Mouse (Mus musculus) heart, embryonic 11.5 days (tissue): ENCODE measurements at regions not wholly inside any gene's neighbourhood (a gene's known extent, or its start where the extent isn't known, plus 50 kb on each side); places are given as distances from the start of the nearest gene placed in this dataset.
A peak's percentile ranks its signal among the peaks of the same experiment; 100 is the strongest.

ENCODE experiments used
- ATAC-seq: fragments of 200-750 bp; cut with Nextera tagmentation; replicated peaks from 2 replicates; pipeline ENCODE4 v1.8.0; 2017; ENCODE audit warnings: moderate library complexity; ENCODE audit not compliant: insufficient number of reproducible peaks, low FRiP score, low TSS enrichment
- H3K27ac ChIP-seq: fragments of 300-500 bp; sonication (generic); 2 replicates; pipeline ENCODE4 v1.5.1; 2014; ENCODE audit warnings: mild to moderate bottlenecking, low read depth, low read length
- H3K27me3 ChIP-seq: fragments of 300-500 bp; sonication (generic); 2 replicates; pipeline ENCODE4 v1.6.1; 2014; ENCODE audit warnings: mild to moderate bottlenecking, low read length, mixed read lengths; ENCODE audit not compliant: control insufficient read depth, insufficient read depth
- H3K36me3 ChIP-seq: fragments of 300-500 bp; sonication (generic); 2 replicates; pipeline ENCODE4 v1.6.1; 2014; ENCODE audit warnings: mild to moderate bottlenecking, low read length, moderate library complexity, mixed read lengths; ENCODE audit not compliant: control insufficient read depth, insufficient read depth
- H3K4me1 ChIP-seq: fragments of 300-500 bp; sonication (generic); 2 replicates; pipeline ENCODE4 v1.6.1; 2014; ENCODE audit warnings: low read length; ENCODE audit not compliant: control insufficient read depth, insufficient read depth
- H3K4me2 ChIP-seq: fragments of 300-500 bp; sonication (generic); 2 replicates; pipeline ENCODE4 v1.6.1; 2014; ENCODE audit warnings: mild to moderate bottlenecking, moderate library complexity
- H3K4me3 ChIP-seq: fragments of 300-500 bp; sonication (generic); 2 replicates; pipeline ENCODE4 v1.5.1; 2014; ENCODE audit warnings: low read depth, low read length
- H3K9ac ChIP-seq: fragments of 300-500 bp; sonication (generic); 2 replicates; pipeline ENCODE4 v1.6.1; 2014; ENCODE audit warnings: mild to moderate bottlenecking, low read depth, low read length, moderate library complexity
- H3K9me3 ChIP-seq: fragments of 300-500 bp; sonication (generic); replicated peaks from 2 replicates; pipeline ENCODE4 v1.6.1; 2016; ENCODE audit warnings: low read length; ENCODE audit not compliant: control insufficient read depth
- WGBS: fragments of 180-500 bp; shearing (Covaris S2); extraction: QIAGEN DNeasy Blood & Tissue Kit; methylation state at CpG from one replicate; pipeline ENCODE4 v1.1.7; 2014; ENCODE audit not compliant: insufficient replicate concordance; 5-methylcytosine and 5-hydroxymethylcytosine counted together

DNA sequence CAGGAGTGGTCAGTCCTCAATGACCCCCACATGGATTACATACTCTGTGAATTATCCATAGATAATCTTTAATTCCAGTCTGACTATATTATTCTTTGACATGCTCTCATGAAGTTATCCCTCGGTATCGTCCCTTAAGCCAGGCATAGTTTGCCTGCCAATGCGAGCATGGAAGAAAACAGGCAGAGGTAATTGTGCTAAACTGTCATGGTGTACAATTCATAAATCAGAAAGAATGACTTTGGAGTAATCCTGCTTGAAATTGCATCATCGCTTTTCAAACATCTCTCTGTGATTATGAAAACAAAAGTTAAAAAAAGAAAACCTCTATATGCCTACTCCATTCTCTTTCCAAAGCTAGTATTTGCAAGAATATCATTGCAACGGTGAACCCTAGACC lies 307.9 kb upstream of the Ubash3b start:
- Histone ChIP-seq H3K9me3 (no peaks in the 10 kb centered on the region), H3K4me3 (no peak overlapping the region), H3K9ac (no peak overlapping the region), H3K36me3 (no peaks in the 10 kb centered on the region), H3K27me3 (no peaks in the 10 kb centered on the region), H3K4me1 (no peaks in the 10 kb centered on the region), H3K4me2 (no peak overlapping the region), H3K27ac (no peak overlapping the region)
- 88% methylated on average over 5 of the region's 5 CpGs for WGBS
- no peak for ATAC-seq

DNA sequence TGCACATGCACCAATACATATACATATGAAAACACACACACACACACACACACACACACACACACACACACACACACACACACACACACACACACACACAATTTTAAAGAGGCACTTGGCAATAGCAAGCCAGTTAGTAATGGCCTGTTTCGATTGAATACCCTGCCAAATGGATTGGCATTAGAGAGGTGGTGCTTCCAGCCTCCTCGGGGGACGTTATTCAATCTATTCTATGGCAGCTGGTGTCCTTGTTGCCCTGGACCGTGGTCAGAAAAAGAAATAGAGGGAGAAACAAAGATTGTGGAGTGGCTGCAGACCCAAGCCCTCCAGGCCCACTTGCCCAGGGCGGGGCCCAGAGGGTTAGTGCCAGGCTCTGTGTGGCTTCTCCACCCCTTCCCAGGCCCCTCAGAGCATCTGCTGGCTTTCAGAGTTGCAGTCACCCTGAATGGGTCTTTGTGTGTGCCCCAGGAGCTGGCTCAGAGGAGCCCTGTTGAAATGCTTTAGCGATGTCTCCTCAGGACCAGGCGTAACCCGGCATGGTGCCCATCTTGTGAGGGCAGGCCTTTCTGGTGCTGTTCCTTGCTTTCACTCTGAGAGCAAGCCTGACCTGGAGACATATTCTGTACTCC lies 302.7 kb upstream of the Ubash3b start:
- Histone ChIP-seq H3K27me3 (no peaks in the 10 kb centered on the region), H3K9me3 (no peaks in the 10 kb centered on the region), H3K4me2 (no peak overlapping the region), H3K4me1 (peaks cover 6% of the 10 kb centered on the region), H3K27ac (no peak overlapping the region), H3K36me3 (no peaks in the 10 kb centered on the region), H3K4me3 (no peak overlapping the region), H3K9ac (no peak overlapping the region)
- no peak for ATAC-seq
- WGBS, result 79% methylated on average over 8 of the region's 8 CpGs

DNA sequence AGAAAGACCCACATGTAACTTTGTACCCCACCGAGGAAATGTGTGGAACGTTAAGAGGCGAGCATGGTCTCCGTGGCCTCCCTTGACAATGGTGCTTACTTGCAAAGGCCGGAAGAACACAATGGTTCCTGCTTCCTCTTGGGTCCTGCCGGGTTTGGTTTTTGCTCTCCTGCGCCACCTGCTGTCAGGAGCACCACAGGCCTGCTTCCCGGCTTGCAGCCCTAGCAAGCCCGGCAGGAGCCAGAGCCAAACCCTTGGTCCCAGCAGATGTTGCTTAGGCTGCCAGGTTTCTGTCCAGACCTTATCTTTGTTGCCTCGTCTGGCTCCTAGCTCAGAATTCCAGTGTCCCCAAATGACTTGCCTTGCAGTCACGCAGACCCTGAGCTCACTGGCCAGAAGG lies 300.2 kb upstream of the Ubash3b start:
- H3K4me1 ChIP-seq, result peaks cover 6% of the 10 kb centered on the region
- no peaks in the 10 kb centered on the region for H3K36me3 ChIP-seq
- no peaks in the 10 kb centered on the region for H3K27me3 ChIP-seq
- no peak overlapping the region for H3K4me3 ChIP-seq
- no peak overlapping the region for H3K9ac ChIP-seq
- 8% methylated on average over 11 of the region's 11 CpGs for WGBS
- ATAC-seq, result 0 out of 2 replicates have a peak, but pooled peaks have one; percentile 35
- no peak overlapping the region for H3K4me2 ChIP-seq
- H3K9me3 ChIP-seq, result no peaks in the 10 kb centered on the region
- peak overlapping the region; percentile 7; the same call in 1 of the 2 replicates for H3K27ac ChIP-seq

DNA sequence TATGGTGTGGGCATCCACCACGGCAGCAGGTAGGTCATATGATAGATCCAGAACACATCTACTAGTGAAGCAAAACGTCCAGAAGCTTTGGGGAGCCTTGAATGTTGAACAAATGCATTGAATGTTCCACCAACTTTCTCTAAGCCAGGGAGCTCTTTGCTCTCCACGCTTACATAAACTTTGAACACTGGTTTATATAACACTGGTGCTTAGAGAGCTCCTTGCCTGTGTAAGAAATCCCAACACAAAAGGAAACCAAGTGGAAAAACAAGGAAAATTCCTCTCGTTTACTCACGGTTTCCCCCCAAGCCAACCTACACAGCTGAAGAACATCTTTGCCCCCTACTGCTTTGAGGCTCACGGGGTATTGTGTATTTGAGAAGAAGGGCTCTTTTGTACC lies 299.2 kb upstream of the Ubash3b start:
- ATAC-seq, result no peak

DNA sequence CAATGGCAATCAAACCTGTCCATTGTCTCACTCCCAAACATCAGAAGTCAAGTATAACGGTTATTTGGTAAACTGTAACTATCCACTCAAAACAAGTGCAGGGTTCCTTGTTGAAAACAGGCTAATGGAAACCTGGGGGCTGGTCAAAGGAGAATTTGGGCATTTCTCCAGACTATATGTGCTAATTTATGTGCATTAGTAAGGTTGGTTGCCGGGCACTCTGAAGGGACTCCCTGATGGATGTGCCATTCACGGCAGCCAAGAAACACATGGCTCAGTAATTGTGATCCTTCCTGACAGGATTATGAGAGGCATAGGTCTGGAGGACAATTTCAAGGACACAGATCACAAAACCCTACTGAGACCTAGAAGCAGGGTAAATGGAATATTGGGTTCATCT lies 295.5 kb upstream of the Ubash3b start:
- Histone ChIP-seq H3K9ac (no peak overlapping the region), H3K4me1 (peaks cover 10% of the 10 kb centered on the region), H3K4me3 (no peak overlapping the region), H3K36me3 (no peaks in the 10 kb centered on the region), H3K27me3 (no peaks in the 10 kb centered on the region), H3K4me2 (no peak overlapping the region), H3K9me3 (no peaks in the 10 kb centered on the region), H3K27ac (no peak overlapping the region)
- WGBS, result 76% methylated on average over 3 of the region's 3 CpGs
- no peak for ATAC-seq

More for the DNA sequence above, 299.2 kb upstream of the Ubash3b start:
- no peak overlapping the region for H3K27ac ChIP-seq
- no peak overlapping the region for H3K9ac ChIP-seq
- H3K4me2 ChIP-seq, result no peak overlapping the region
- H3K4me3 ChIP-seq, result no peak overlapping the region
- H3K36me3 ChIP-seq, result no peaks in the 10 kb centered on the region
- WGBS, result 81% methylated on average over 6 of the region's 6 CpGs
- H3K27me3 ChIP-seq, result no peaks in the 10 kb centered on the region
- peaks cover 6% of the 10 kb centered on the region for H3K4me1 ChIP-seq
- no peaks in the 10 kb centered on the region for H3K9me3 ChIP-seq

DNA sequence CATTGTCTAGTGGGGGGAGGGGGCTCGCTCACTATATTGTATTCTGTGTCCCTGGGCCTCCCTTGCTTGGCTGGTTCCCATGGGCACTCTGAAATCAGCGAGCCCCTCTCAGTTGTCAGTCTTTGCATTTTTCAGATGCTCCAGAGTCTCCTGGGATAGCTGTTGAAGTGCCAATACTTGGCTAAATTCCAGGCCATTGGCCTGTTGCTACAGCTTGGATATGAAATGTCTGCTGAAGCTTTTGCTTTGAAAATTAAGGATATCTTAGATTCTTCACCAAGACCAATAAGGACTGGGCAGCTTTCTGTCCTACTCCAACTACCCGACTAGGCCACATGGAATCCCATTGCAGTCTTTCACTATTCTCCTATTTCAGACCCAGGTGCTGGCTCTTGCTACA lies 290.2 kb upstream of the Ubash3b start:
- H3K27me3 ChIP-seq, result no peaks in the 10 kb centered on the region
- H3K27ac ChIP-seq, result peak overlapping the region; percentile 17; the same call in 1 of the 2 replicates
- no peak overlapping the region for H3K9ac ChIP-seq
- WGBS, result 47% methylated on average over 3 of the region's 3 CpGs
- no peaks in the 10 kb centered on the region for H3K36me3 ChIP-seq
- ATAC-seq, result no peak
- no peak overlapping the region for H3K4me3 ChIP-seq
- H3K4me2 ChIP-seq, result no peak overlapping the region
- peaks cover 23% of the 10 kb centered on the region for H3K4me1 ChIP-seq
- H3K9me3 ChIP-seq, result no peaks in the 10 kb centered on the region

DNA sequence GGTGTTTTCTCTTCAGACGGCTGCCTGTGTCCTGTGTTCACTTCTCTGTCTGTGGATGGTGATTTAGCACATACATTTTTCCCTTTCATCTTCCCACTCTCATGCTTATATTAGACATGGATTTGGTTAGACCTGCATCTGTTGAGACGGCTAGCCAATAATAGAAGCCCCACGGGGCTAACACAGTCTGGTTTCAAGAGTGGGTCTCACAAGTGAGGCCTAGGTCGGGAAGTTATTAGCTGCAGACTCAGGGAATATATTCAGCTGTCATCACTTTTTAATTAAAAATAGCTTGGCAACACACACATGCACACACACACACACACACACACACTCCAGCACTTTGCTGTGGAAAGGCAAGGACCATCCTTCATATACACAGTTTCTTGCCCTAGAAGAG lies 287.7 kb upstream of the Ubash3b start:
- Histone ChIP-seq H3K36me3 (no peaks in the 10 kb centered on the region), H3K9me3 (no peaks in the 10 kb centered on the region), H3K4me1 (peaks cover 26% of the 10 kb centered on the region), H3K9ac (no peak overlapping the region), H3K4me2 (no peak overlapping the region), H3K27ac (no peak overlapping the region), H3K4me3 (no peak overlapping the region), H3K27me3 (no peaks in the 10 kb centered on the region)
- WGBS, result 53% methylated on average over 4 of the region's 4 CpGs
- ATAC-seq, result no peak

DNA sequence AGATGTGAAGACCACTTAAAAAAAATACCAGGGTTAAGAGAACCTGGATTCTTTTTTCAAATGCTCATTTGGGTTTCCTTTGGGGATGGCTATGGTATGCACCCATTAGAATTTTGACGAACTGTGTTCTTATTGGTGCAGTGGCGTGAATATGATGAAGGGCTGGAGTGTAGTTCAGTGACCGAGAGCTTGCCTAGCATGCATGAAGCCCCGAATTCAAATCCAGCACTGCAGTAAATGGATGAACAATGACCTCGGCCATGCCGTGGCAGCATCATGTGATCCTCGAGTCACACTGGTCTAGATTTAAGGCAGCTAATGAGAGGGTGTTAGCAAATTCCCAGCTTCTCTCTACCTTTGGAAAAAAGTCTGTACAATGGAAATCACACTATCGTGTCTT lies 286.4 kb upstream of the Ubash3b start:
- no peak overlapping the region for H3K9ac ChIP-seq
- no peaks in the 10 kb centered on the region for H3K36me3 ChIP-seq
- no peak overlapping the region for H3K4me3 ChIP-seq
- H3K27ac ChIP-seq, result peak overlapping the region; percentile 85
- 72% methylated on average over 8 of the region's 8 CpGs for WGBS
- peaks cover 22% of the 10 kb centered on the region for H3K4me1 ChIP-seq
- peak overlapping the region; percentile 16; the same call in 1 of the 2 replicates for H3K4me2 ChIP-seq
- ATAC-seq, result no peak
- H3K9me3 ChIP-seq, result no peaks in the 10 kb centered on the region
- H3K27me3 ChIP-seq, result no peaks in the 10 kb centered on the region

DNA sequence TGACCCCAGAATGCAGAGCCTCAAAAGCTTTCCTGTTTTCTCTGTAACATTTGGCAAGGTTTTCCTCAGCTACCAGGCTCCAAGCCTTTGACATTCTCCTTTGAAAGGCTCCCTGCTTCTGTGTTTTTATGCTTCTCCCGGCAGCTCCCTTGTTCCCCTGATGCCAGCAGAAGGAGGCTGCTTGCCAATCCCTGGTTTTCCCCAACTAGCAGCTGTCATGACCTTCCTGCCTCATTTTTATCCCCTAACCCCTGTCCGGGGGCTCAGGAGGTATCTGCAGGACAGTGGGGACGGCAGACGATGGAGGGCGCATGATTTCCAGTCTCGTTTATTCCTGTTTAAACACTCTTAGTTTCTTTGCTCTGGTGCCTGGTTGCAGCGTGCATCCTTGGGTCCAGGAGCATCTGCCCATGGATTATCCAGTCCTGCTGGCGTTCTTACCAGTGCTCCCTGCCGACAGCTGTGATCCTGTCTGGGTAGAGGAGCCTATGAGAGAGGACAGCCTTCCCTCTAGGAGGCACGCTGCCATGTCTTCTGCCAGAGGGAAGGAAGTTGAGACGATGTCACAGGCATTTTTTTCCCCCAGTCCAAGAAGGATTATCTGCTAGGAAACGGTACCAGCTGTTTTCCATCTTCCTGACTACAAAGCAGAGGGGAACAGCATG lies 285.8 kb upstream of the Ubash3b start:
- WGBS, result 30% methylated on average over 12 of the region's 12 CpGs
- no peak for ATAC-seq
- Histone ChIP-seq H3K27ac (peak overlapping the region; percentile 85), H3K4me3 (no peak overlapping the region), H3K4me1 (peaks cover 22% of the 10 kb centered on the region), H3K9ac (no peak overlapping the region), H3K36me3 (no peaks in the 10 kb centered on the region), H3K27me3 (no peaks in the 10 kb centered on the region), H3K9me3 (no peaks in the 10 kb centered on the region), H3K4me2 (peak overlapping the region; percentile 16)
